Mouse (Mus musculus) midbrain, embryonic 12.5 days (tissue): ENCODE measurements around the gene Csdc2. TPM values are rescaled to one million over a fixed set of nuclear protein-coding genes. Genes with fewer than 3 reads are reported as not detected.

Experiments used
- ATAC-seq: fragments of 200-750 bp; cut with Nextera tagmentation; 2 replicates; pipeline ENCODE4 v1.8.0; 2017; ENCODE audit warnings: low read depth, moderate TSS enrichment, moderate library complexity; ENCODE audit not compliant: low FRiP score
- H3K27ac ChIP-seq: fragments of 300-500 bp; sonication (generic); replicated peaks from 2 replicates; pipeline ENCODE4 v1.5.1; 2016; ENCODE audit warnings: mild to moderate bottlenecking
- H3K27me3 ChIP-seq: fragments of 300-500 bp; sonication (generic); 2 replicates; pipeline ENCODE4 v1.6.1; 2016; ENCODE audit warnings: mild to moderate bottlenecking
- H3K36me3 ChIP-seq: fragments of 300-500 bp; sonication (generic); 2 replicates; pipeline ENCODE4 v1.6.1; 2016
- H3K4me1 ChIP-seq: fragments of 300-500 bp; sonication (generic); 2 replicates; pipeline ENCODE4 v1.6.1; 2016
- H3K4me2 ChIP-seq: fragments of 300-500 bp; sonication (generic); replicated peaks from 2 replicates; pipeline ENCODE4 v1.6.1; 2016; ENCODE audit warnings: mild to moderate bottlenecking, moderate library complexity
- H3K4me3 ChIP-seq: fragments of 300-500 bp; sonication (generic); 2 replicates; pipeline ENCODE4 v1.5.1; 2016; ENCODE audit warnings: mild to moderate bottlenecking
- H3K9ac ChIP-seq: fragments of 300-500 bp; sonication (generic); replicated peaks from 2 replicates; pipeline ENCODE4 v1.6.1; 2016; ENCODE audit warnings: mild to moderate bottlenecking, moderate library complexity
- H3K9me3 ChIP-seq: fragments of 300-500 bp; sonication (generic); 2 replicates; pipeline ENCODE4 v1.6.1; 2016; ENCODE audit warnings: mild to moderate bottlenecking
- WGBS: fragments of 180-500 bp; shearing (Covaris S2); methylation state at CpG from one replicate; pipeline ENCODE4 v1.1.7; 2016; 5-methylcytosine and 5-hydroxymethylcytosine counted together
- polyA plus RNA-seq: library from polyadenylated mRNA; unstranded; fragments of >200 nt; fragmentation: Nextera tagmentation; extraction: Ambion mirVana; gene quantifications from 2 replicates; pipeline ENCODE4 v1.2.1, GENCODE M21; 2016

Gene Csdc2
- polyA plus RNA-seq = 38.0 and 40.2 TPM in 2 replicates

DNA sequence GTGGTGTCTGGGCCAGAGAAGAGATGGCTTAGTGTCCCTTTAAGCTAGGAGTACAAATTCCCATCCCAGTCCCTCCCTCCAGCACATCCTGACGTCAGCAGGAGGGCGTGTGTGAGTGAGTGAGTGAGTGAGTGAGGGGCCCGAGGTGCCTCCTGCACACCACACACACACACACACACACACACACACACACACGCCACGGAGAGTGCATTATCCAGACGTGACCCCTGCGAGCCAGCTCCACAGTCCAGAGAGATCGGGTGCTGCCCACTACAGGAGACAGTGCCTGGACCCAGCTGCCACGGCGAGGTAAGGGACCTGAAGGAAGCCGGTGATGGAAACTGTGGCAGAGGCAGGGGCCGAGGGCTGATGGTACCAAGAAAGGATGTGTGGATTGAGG, at the start of gene Csdc2:
Gene Csdc2, plus strand, starts transcription at position 81 of the 400 bp plus-strand sequence.
- no peaks in the 10 kb centered on the region for H3K36me3 ChIP-seq
- peak within 1 kb of the TSS; percentile 50 for H3K4me3 ChIP-seq
- peak within 1 kb of the TSS; percentile 61 for H3K4me2 ChIP-seq
- H3K27me3 ChIP-seq = peaks cover 19% of the 10 kb centered on the region
- H3K9ac ChIP-seq = peak within 1 kb of the TSS; percentile 61
- H3K27ac ChIP-seq = peak within 1 kb of the TSS; percentile 75
- H3K4me1 ChIP-seq = peaks cover 29% of the 10 kb centered on the region
- WGBS = under 1% methylated on average over 12 of the region's 12 CpGs
- H3K9me3 ChIP-seq = no peaks in the 10 kb centered on the region
- ATAC-seq = peak; percentile 68

DNA sequence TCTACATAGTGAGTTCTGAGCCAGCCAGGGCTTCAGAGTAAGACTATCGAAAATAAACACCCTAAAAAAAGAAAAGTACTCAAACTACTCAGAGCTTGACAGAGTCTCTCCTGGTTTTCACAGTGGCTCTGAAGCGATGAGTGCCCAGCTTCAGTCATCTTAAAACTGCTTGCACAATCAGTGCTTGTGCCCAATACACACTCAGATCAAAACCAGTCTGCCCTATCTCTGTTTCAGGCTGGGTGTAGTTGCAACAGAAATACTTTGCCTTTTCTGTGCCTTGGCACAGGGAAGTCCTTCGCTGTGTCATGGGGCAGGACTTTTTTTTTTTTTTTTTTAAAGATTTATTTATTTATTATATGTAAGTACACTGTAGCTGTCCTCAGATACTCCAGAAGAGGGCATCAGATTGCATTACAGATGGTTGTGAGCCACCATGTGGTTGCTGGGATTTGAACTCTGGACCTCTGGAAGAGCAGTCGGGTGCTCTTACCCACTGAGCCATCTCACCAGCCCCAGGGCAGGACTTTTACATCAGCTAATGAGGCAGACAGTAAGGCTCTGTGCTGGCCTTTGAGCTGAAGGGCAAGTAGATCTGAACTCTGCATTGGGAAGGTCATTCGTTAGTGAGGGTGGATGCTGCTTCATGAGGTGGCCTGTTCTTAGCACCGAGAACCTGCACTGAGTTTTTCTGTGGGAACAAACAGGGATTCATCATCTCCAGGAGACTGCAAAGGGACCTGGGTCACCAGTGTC, 49.6 kb upstream of the Csdc2 start:
- no peak overlapping the region for H3K4me3 ChIP-seq
- H3K9me3 ChIP-seq = no peaks in the 10 kb centered on the region
- H3K4me2 ChIP-seq = no peak overlapping the region
- ATAC-seq = no peak
- no peaks in the 10 kb centered on the region for H3K27me3 ChIP-seq
- H3K36me3 ChIP-seq = peaks cover 34% of the 10 kb centered on the region
- no peak overlapping the region for H3K27ac ChIP-seq
- no peaks in the 10 kb centered on the region for H3K4me1 ChIP-seq
- 95% methylated on average over 6 of the region's 6 CpGs for WGBS
- no peak overlapping the region for H3K9ac ChIP-seq

DNA sequence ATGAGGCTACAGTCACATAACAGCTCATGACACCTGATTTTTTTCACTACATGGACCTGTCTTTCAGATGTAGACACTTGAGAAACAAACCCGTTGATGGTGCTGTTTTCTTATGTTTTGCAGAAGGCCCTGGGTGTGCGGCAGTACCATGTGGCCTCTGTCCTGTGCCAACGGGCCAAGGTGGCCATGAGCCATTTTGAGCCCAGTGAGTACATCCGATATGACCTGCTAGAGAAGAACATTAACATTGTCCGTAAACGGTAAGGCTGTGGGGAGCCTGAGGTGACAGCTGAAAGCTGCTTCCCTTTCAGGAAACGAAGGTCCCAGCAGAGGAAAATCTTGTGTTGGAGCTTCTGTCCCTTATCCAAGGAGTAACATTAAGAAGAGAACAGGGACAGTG, 47.4 kb upstream of the Csdc2 start:
- Histone ChIP-seq H3K36me3 (peaks cover 50% of the 10 kb centered on the region), H3K4me1 (no peaks in the 10 kb centered on the region), H3K9ac (no peak overlapping the region), H3K9me3 (no peaks in the 10 kb centered on the region), H3K27ac (no peak overlapping the region), H3K4me2 (no peak overlapping the region), H3K4me3 (no peak overlapping the region), H3K27me3 (no peaks in the 10 kb centered on the region)
- ATAC-seq = no peak
- WGBS = 94% methylated on average over 7 of the region's 7 CpGs

DNA sequence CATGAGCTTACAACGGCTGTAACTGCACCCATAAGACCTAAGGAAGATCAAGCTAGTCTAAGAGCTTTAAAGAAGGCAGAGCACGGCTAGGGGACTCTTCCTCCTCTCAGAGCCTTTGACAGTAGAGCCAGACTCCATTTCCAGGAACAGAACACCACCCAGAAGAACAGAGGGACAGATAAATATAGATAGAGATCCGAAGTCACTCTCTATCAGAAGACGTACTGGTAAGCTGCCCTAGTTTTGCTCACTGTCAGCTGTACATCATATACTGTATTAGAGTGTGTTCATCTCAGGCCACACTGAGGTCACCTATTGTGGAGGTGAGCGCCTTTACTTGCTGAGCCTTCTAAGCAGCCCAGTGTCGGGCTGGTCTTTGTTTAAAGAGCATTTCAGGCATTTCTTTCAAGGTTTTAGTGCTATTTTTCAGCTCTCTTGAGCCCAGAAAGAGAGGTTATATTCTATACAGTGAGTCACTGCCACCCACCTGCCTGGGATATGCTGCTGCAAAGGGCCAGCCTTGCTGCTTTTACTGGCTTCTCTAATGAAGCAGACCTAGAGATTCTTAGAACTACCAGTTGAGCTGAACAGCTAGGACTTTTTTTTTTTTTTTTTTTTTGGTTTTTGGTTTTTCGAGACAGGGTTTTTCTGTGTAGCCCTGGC, 45.3 kb upstream of the Csdc2 start:
- no peak overlapping the region for H3K27ac ChIP-seq
- ATAC-seq = no peak
- no peak overlapping the region for H3K4me2 ChIP-seq
- peaks cover 60% of the 10 kb centered on the region for H3K36me3 ChIP-seq
- H3K9me3 ChIP-seq = no peaks in the 10 kb centered on the region
- H3K27me3 ChIP-seq = no peaks in the 10 kb centered on the region
- H3K4me3 ChIP-seq = no peak overlapping the region
- WGBS = 91% methylated on average over 7 of the region's 7 CpGs
- H3K4me1 ChIP-seq = no peaks in the 10 kb centered on the region
- no peak overlapping the region for H3K9ac ChIP-seq

DNA sequence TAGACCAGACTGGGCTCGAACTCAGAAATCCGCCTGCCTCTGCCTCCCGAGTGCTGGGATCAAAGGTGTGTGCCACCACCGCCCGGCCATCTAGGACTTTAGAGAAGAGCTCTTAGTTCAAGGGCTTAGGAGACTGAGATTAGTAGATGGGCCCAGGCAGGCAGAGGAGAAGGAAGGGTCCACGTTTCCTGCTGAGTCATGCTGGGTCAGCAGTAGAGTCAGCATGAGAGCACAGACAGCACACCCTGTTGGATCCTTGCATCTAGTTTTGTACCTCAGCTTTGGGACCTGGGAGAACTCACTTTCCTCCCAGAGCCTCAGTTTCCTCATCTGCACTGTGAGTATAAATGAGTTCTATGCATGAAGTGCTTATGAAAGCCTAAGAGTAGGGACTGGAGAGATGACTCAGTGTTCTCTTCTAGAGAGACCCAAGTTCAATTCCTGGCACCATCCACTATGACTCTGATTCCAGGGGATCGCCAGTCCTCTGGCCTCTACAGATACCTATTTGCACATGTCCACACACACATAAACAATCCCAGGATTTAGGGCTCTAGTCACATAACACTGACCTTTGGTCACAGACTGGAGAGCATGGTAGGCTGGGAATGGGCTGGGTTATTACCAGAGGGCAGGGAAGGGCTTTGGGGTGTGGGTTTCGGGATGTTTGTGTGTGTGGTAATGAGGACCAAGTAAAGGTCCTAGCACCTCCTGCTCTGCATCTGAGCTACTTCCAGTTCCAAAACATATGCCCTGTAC, 44.6 kb upstream of the Csdc2 start:
- no peak overlapping the region for H3K27ac ChIP-seq
- WGBS = 91% methylated on average over 8 of the region's 8 CpGs
- peaks cover 64% of the 10 kb centered on the region for H3K36me3 ChIP-seq

DNA sequence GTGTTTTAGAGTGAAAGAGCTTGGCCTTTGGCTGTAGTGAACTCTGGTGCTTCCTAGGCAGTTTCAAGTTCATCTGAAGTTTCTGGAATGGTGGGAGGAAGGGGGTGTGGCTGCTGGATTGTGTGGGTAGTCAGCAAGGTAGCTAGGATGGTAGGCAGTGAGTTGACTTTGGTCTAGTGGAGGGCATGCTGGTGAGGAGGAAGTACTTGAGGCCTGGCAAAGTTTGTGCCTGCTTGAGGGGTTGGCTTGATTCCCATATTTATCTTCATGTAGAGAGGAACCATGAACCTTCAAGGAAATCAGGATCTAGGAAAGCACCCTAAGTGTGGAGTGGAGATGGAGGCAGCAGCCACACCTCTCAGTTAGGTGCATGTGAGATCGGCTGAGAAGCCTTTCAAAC, 42.6 kb upstream of the Csdc2 start:
- H3K4me2 ChIP-seq = no peak overlapping the region
- no peak overlapping the region for H3K4me3 ChIP-seq
- no peak overlapping the region for H3K9ac ChIP-seq
- H3K9me3 ChIP-seq = no peaks in the 10 kb centered on the region
- 84% methylated on average over 1 of the region's 1 CpGs for WGBS
- H3K4me1 ChIP-seq = no peaks in the 10 kb centered on the region
- H3K36me3 ChIP-seq = peaks cover 78% of the 10 kb centered on the region
- no peak overlapping the region for H3K27ac ChIP-seq
- no peaks in the 10 kb centered on the region for H3K27me3 ChIP-seq
- no peak for ATAC-seq

More for the DNA sequence above, 44.6 kb upstream of the Csdc2 start:
- Histone ChIP-seq H3K27me3 (no peaks in the 10 kb centered on the region), H3K9ac (no peak overlapping the region), H3K4me1 (no peaks in the 10 kb centered on the region), H3K4me3 (no peak overlapping the region), H3K9me3 (no peaks in the 10 kb centered on the region), H3K4me2 (no peak overlapping the region)
- ATAC-seq = no peak

DNA sequence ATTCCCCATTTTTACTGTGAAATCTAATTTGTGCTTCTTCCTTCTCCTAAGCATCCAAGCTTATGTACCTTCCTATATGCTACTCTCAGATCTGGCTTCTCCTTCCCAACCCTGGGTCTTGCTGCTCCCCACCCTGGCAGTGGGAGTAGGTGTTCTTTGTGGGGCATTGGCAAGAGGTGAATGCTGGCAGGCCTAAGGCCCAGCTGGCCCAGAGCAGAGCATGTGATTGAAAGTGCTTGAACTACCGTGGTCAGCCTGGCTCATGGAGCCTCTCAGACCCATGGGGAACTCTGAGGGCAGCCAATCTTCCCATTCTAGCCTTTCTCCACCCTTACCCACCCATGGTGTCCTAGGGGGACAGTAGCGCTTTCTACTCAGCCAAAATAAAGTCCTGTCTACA, 40.2 kb upstream of the Csdc2 start:
- no peak overlapping the region for H3K4me2 ChIP-seq
- H3K27ac ChIP-seq = no peak overlapping the region
- 93% methylated on average over 2 of the region's 2 CpGs for WGBS
- ATAC-seq = no peak
- H3K36me3 ChIP-seq = peaks cover 77% of the 10 kb centered on the region
- no peak overlapping the region for H3K4me3 ChIP-seq
- H3K4me1 ChIP-seq = no peaks in the 10 kb centered on the region
- H3K27me3 ChIP-seq = no peaks in the 10 kb centered on the region
- no peak overlapping the region for H3K9ac ChIP-seq
- H3K9me3 ChIP-seq = no peaks in the 10 kb centered on the region

DNA sequence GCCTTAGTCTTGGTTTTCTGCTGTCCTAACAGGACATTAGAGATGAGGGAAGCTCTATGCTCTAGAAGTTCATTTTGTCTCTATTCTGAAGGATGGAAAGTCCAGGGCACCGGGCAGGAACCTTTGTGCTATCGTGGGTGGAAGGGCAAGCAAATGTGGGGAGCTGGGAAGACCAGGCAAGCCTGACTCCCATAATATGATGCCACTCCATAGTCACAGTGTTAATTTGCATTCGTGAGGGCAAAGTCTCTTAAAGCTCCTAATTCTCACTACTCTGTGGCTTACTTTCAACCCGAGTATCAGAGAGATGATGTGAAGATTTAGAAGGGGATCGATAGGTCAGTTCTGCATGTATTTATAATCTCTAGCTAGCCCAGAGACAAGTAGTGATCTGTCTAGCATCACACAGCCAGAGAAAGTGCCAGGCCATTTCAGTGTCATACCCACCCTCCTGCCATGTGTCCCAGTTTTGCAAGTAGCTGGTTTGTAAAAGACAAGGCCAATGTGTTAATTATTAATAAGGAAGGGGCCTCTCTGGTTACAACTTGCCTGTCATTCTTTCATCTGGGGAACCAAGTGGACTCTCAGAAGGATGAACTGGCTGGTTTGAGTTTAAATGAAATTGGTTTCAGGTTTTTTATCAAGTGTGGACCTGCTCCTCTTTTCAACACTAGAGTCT, 38.8 kb upstream of the Csdc2 start:
- peaks cover 73% of the 10 kb centered on the region for H3K36me3 ChIP-seq

DNA sequence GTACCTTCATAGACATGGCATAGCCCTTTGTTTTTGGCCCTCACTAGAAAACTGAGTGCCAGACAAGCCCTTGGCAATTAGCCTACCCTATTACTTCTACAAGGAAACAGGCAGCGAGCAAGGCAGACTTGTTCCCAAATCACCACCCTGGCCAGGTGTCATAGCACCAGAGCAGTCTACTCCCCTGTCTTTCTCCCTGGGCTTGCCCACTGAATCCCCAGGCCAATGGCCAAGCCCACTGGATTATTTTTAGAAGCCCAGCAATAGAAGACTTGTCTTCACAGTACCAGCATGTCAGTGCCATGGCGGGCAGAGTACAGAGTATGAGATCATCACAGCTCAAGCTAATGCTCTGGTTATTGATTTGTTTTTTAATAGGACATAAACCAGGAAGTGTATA, 37.8 kb upstream of the Csdc2 start:
- Histone ChIP-seq H3K4me3 (no peak overlapping the region), H3K4me2 (no peak overlapping the region), H3K9ac (no peak overlapping the region), H3K27me3 (no peaks in the 10 kb centered on the region), H3K27ac (no peak overlapping the region), H3K4me1 (no peaks in the 10 kb centered on the region), H3K9me3 (no peaks in the 10 kb centered on the region), H3K36me3 (peaks cover 76% of the 10 kb centered on the region)
- ATAC-seq = no peak
- WGBS = 100% methylated on average over 2 of the region's 2 CpGs

More for the DNA sequence above, 38.8 kb upstream of the Csdc2 start:
- no peak overlapping the region for H3K27ac ChIP-seq
- no peak overlapping the region for H3K4me3 ChIP-seq
- no peak for ATAC-seq
- H3K4me1 ChIP-seq = no peaks in the 10 kb centered on the region
- H3K9ac ChIP-seq = no peak overlapping the region; the same call in 1 of the 2 replicates
- no peaks in the 10 kb centered on the region for H3K9me3 ChIP-seq
- WGBS = 94% methylated on average over 5 of the region's 5 CpGs
- no peaks in the 10 kb centered on the region for H3K27me3 ChIP-seq
- no peak overlapping the region for H3K4me2 ChIP-seq

DNA sequence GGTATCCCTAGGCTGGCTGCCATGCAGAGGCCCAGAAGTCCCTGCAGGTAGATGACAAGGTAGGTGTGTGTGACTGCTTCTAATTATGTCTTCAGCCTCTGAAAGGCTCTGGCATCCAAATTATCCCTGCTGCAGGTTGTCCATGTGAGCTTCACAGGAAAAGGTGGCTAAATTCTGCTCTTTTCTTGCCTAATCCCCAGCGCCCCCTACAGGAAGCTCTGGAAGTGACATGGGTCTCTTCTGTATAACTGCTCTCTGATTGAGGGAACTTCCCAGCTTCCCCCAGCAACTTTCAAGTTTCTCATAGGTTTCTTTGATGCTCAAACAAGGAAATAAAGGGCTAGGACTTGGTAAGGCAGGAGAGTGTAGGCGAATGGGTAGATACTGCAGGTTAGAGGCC, 31.6 kb upstream of the Csdc2 start:
- H3K9ac ChIP-seq = no peak overlapping the region
- H3K4me2 ChIP-seq = no peak overlapping the region
- no peak for ATAC-seq
- H3K9me3 ChIP-seq = no peaks in the 10 kb centered on the region
- H3K36me3 ChIP-seq = peaks cover 89% of the 10 kb centered on the region
- no peak overlapping the region for H3K4me3 ChIP-seq
- no peak overlapping the region for H3K27ac ChIP-seq
- no peaks in the 10 kb centered on the region for H3K27me3 ChIP-seq
- WGBS = 35% methylated on average over 2 of the region's 2 CpGs
- H3K4me1 ChIP-seq = no peaks in the 10 kb centered on the region

DNA sequence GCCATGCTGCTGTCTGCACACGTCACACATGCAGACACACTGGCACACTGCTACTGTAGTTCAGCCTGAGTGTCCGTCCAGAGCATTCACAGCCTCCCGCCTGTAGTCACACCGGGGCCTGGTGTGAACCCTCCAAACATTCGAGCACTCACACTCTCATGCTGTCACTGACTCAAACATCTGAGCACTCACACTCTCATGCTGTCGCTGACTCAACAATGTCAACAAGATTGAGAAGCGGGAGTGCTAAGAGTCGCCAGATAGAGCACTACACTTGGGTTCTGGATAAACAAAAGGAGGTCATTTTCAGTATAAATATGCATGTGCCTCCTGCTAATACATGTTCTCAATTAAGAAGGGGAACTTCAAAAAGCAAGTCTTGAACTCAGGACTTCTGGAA, 28.6 kb upstream of the Csdc2 start:
- Histone ChIP-seq H3K36me3 (peaks cover 96% of the 10 kb centered on the region), H3K4me2 (no peak overlapping the region), H3K4me1 (no peaks in the 10 kb centered on the region), H3K9me3 (no peaks in the 10 kb centered on the region), H3K9ac (no peak overlapping the region), H3K4me3 (no peak overlapping the region), H3K27me3 (no peaks in the 10 kb centered on the region), H3K27ac (no peak overlapping the region)
- ATAC-seq = no peak
- 95% methylated on average over 8 of the region's 8 CpGs for WGBS
